Mouse (Mus musculus) mouse trophoblast stem cell (cell line): ENCODE data around the gene Lck.

Experiments used
- in situ Hi-C, 2 experiments: fragments of 300-500 bp; cut with MseI, MboI; formaldehyde crosslinking; loops; 2 replicates in 1 of 2; 3 replicates in 1 of 2; pipeline ENCODE4 v1.15.1; 2025

Gene Lck

GRCm38 (mm10) chr4:129573430-129573829 lies at the start of gene Lck:
TSS of gene Lck (minus strand) at chr4:129573641.
- in situ Hi-C loops = no loop called here

- in situ Hi-C loops = no loop called here
Observed at GRCm38 (mm10) chr4:129622803-129623535, 49.5 kb upstream of the Lck start.

- in situ Hi-C loops = no loop called here
Observed at GRCm38 (mm10) chr4:129622120-129622802, 48.8 kb upstream of the Lck start.

GRCm38 (mm10) chr4:129621283-129621841 lies 47.9 kb upstream of the Lck start:
- in situ Hi-C loops = no loop called here

GRCm38 (mm10) chr4:129620419-129621282 lies 47.2 kb upstream of the Lck start:
- in situ Hi-C loops = no loop called here

GRCm38 (mm10) chr4:129618786-129619691 lies 45.6 kb upstream of the Lck start, which contains the start of gene Iqcc:
TSS of gene Iqcc (minus strand) at chr4:129619099.
- in situ Hi-C loops = no loop called here

- in situ Hi-C loops = no loop called here
Observed at GRCm38 (mm10) chr4:129618031-129618430, 44.6 kb upstream of the Lck start.

GRCm38 (mm10) chr4:129617121-129617641 lies 43.7 kb upstream of the Lck start:
- in situ Hi-C loops = no loop called here

- in situ Hi-C loops = no loop called here
Observed at GRCm38 (mm10) chr4:129616631-129617030, 43.2 kb upstream of the Lck start.

- in situ Hi-C loops = no loop called here
Observed at GRCm38 (mm10) chr4:129615801-129616290, 42.4 kb upstream of the Lck start.

GRCm38 (mm10) chr4:129614093-129614492 lies 40.7 kb upstream of the Lck start, which contains the start of gene Dcdc2b:
TSS of gene Dcdc2b (minus strand) at chr4:129614257.
- in situ Hi-C loops = no loop called here

GRCm38 (mm10) chr4:129610472-129610871 lies 37.0 kb upstream of the Lck start:
- in situ Hi-C loops = no loop called here

- in situ Hi-C loops = no loop called here
Observed at GRCm38 (mm10) chr4:129610026-129610425, 36.6 kb upstream of the Lck start.

GRCm38 (mm10) chr4:129609139-129609631 lies 35.7 kb upstream of the Lck start:
- in situ Hi-C loops = no loop called here

GRCm38 (mm10) chr4:129608426-129609025 lies 35.1 kb upstream of the Lck start:
- in situ Hi-C loops = no loop called here

- in situ Hi-C loops = no loop called here
Observed at GRCm38 (mm10) chr4:129600233-129601158, 27.1 kb upstream of the Lck start, which contains the start of the genes Eif3i and Tmem234. TSS of gene Eif3i (minus strand) at chr4:129600648. TSS of gene Tmem234 (plus strand) at chr4:129600668.

GRCm38 (mm10) chr4:129588865-129589264 lies 15.4 kb upstream of the Lck start:
- in situ Hi-C loops = no loop called here

- in situ Hi-C loops = no loop called here
Observed at GRCm38 (mm10) chr4:129586943-129587342, 13.5 kb upstream of the Lck start.
